Mouse (Mus musculus) kidney, embryonic 14.5 days (tissue): Measurements from ENCODE around the gene Vmn1r232. TPM values are rescaled to one million over a fixed set of nuclear protein-coding genes. Genes with fewer than 3 reads are reported as not detected.

ENCODE experiments used
- ATAC-seq: fragments of 200-750 bp; cut with Nextera tagmentation; 2 replicates; pipeline ENCODE4 v1.8.0; 2017; ENCODE audit warnings: moderate number of reproducible peaks, mild to moderate bottlenecking, moderate TSS enrichment, moderate library complexity; ENCODE audit not compliant: low FRiP score, low TSS enrichment
- H3K27ac ChIP-seq: fragments of 300-500 bp; sonication (generic); 2 replicates; pipeline ENCODE4 v1.5.1; 2014; ENCODE audit warnings: low read depth, mild to moderate bottlenecking, low read length, moderate library complexity, mixed read lengths
- H3K27me3 ChIP-seq: fragments of 300-500 bp; sonication (generic); 2 replicates; pipeline ENCODE4 v1.6.1; 2014; ENCODE audit warnings: mild to moderate bottlenecking, low read length; ENCODE audit not compliant: control insufficient read depth, insufficient read depth
- H3K36me3 ChIP-seq: fragments of 300-500 bp; sonication (generic); 2 replicates; pipeline ENCODE4 v1.6.1; 2014; ENCODE audit warnings: low read length, mixed read lengths; ENCODE audit not compliant: control insufficient read depth, insufficient read depth
- H3K4me1 ChIP-seq: fragments of 300-500 bp; sonication (generic); 2 replicates; pipeline ENCODE4 v1.6.1; 2014; ENCODE audit warnings: low read length, mixed read lengths; ENCODE audit not compliant: control insufficient read depth, insufficient read depth
- H3K4me2 ChIP-seq: fragments of 300-500 bp; sonication (generic); replicated peaks from 2 replicates; pipeline ENCODE4 v1.6.1; 2014; ENCODE audit warnings: low read depth, mild to moderate bottlenecking, low read length
- H3K4me3 ChIP-seq: fragments of 300-500 bp; sonication (generic); 2 replicates; pipeline ENCODE4 v1.5.1; 2014; ENCODE audit warnings: mild to moderate bottlenecking, low read length
- H3K9ac ChIP-seq: fragments of 300-500 bp; sonication (generic); 2 replicates; pipeline ENCODE4 v1.6.1; 2014; ENCODE audit warnings: low read depth, mild to moderate bottlenecking, low read length, moderate library complexity
- H3K9me3 ChIP-seq: fragments of 300-500 bp; sonication (generic); 2 replicates; pipeline ENCODE4 v1.6.1; 2016; ENCODE audit warnings: low read length; ENCODE audit not compliant: control insufficient read depth
- WGBS: fragments of 180-500 bp; shearing (Covaris S2); extraction: QIAGEN DNeasy Blood & Tissue Kit; methylation state at CpG from one replicate; pipeline ENCODE4 v1.1.7; 2014; 5-methylcytosine and 5-hydroxymethylcytosine counted together
- polyA plus RNA-seq: library from polyadenylated mRNA; unstranded; fragments of >200 nt; fragmentation: Nextera tagmentation; extraction: Ambion mirVana; gene quantifications from 2 replicates; pipeline ENCODE4 v1.2.1, GENCODE M21; 2014

Gene Vmn1r232
- polyA plus RNA-seq: not detected in 2 replicates

DNA sequence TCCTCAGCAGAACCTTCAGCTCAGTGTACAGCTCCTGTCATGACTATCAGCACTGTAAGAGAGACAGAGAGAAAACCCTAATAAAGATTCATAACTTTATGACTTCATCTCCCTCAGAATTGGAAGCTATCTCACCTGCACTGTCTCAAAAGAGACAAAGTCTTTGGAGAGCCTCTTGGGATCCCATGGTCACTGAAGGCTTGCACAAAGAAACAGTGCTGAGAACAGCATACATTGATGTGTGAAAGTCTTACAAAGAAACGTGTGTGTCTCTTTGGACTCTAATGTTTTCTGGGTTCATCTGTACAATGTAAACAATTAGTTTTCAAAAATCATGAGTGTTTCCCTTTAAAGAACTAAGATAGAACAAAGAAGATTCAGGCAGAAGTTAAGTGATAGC, at the start of gene Vmn1r232:
TSS of gene Vmn1r232 (minus strand) at position 101 of the 400 bp plus-strand sequence.
- Histone ChIP-seq H3K9ac (no peak within 1 kb of the TSS), H3K4me2 (no peak within 1 kb of the TSS), H3K27ac (no peak within 1 kb of the TSS), H3K27me3 (no peaks in the 10 kb centered on the region), H3K9me3 (no peaks in the 10 kb centered on the region), H3K4me3 (no peak within 1 kb of the TSS), H3K4me1 (no peaks in the 10 kb centered on the region), H3K36me3 (no peaks in the 10 kb centered on the region)
- no peak for ATAC-seq
- 54% methylated on average over 1 of the region's 1 CpGs for WGBS

DNA sequence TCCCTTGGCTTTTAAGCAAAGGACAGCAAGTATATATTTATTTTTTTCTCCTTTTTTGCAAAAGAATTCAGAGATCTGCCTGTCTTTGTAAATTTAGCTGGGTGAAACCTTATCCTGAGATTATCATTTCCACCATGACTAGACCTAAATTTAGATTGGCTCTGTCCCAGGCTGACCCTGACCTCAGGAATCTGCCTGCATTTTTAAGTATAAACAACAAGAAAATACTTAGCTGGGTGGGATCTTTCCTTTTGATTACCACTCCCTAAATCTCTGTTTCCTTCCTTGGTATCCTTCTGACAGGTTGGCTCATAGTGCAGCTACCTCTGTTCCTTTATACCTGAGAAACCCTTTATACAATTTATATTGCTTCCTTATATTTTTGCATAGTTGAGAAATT, 47.2 kb upstream of the Vmn1r232 start:
- Histone ChIP-seq H3K4me1 (no peaks in the 10 kb centered on the region), H3K36me3 (peaks cover 77% of the 10 kb centered on the region), H3K27me3 (no peaks in the 10 kb centered on the region), H3K4me2 (no peak overlapping the region), H3K27ac (no peak overlapping the region), H3K9me3 (no peaks in the 10 kb centered on the region), H3K9ac (no peak overlapping the region), H3K4me3 (no peak overlapping the region)
- ATAC-seq: no peak

DNA sequence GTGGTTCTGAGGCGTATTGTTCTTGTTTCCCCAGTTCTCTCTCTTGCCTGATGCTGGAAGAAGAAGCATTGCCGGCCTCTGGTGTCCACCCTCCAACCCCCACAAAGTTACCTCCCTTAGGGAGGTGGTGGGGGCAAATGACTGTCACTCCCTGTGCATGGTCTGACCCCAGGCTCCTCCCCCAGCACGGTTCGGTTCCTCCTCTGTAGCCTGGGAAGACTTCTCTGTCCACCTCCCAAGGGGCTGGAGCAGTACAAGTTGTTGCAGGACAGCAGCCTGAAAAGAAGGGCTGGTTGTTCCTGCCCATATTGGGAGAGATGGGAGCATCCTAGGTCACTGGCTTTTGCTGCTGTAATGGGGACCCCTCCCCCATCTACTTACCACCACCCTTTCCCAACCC, 45.9 kb upstream of the Vmn1r232 start:
- peaks cover 90% of the 10 kb centered on the region for H3K36me3 ChIP-seq
- ATAC-seq: no peak; the same call in 1 of the 2 replicates
- H3K9ac ChIP-seq: no peak overlapping the region
- no peaks in the 10 kb centered on the region for H3K27me3 ChIP-seq
- H3K27ac ChIP-seq: no peak overlapping the region
- H3K4me1 ChIP-seq: no peaks in the 10 kb centered on the region
- WGBS: 78% methylated on average over 4 of the region's 4 CpGs
- H3K4me3 ChIP-seq: no peak overlapping the region
- no peak overlapping the region for H3K4me2 ChIP-seq
- H3K9me3 ChIP-seq: no peaks in the 10 kb centered on the region

DNA sequence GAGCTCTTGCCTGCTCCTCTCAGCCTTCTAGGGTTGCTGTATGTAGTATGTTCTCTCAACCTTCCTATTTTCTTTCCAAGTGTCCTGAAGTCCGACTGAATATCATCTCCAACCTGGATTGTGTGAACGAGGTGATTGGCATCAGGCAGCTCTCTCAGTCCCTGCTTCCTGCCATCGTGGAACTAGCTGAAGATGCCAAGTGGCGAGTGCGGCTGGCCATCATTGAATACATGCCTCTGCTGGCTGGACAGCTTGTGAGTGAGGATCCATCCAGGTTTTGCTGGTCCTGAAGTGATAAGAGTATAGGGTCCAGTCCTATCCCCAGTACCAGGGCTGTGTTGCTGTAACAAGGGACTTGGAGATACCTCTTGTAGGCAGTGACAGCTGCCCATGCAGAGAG, 40.9 kb upstream of the Vmn1r232 start:
- H3K27me3 ChIP-seq: no peaks in the 10 kb centered on the region
- no peak for ATAC-seq
- WGBS: 96% methylated on average over 5 of the region's 5 CpGs

DNA sequence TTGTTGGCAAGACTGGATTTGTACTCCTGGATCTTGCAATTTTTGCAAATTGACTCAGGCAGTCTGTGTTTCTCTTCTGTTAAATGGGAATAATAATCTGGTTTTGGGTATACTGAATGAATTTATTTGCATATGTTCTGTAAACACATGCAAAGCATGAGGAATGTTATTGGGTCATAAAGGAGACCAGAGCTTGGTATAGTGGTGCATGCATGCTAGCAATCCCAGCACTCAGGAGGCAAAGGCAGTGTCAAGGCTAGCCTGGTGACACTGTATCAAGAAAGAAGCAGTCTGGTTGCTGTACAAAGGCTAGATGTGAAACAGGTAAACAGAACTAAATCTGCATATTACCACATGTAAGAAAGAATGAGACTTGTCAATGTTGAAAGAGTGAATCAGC, 27.1 kb upstream of the Vmn1r232 start:
- no peaks in the 10 kb centered on the region for H3K9me3 ChIP-seq
- no peak overlapping the region for H3K27ac ChIP-seq
- H3K9ac ChIP-seq: peak overlapping the region; percentile 85; the same call in 1 of the 2 replicates
- peaks cover 5% of the 10 kb centered on the region for H3K36me3 ChIP-seq
- peaks cover 19% of the 10 kb centered on the region for H3K4me1 ChIP-seq
- no peaks in the 10 kb centered on the region for H3K27me3 ChIP-seq
- no peak for ATAC-seq
- peak overlapping the region; percentile 82 for H3K4me3 ChIP-seq
- peak overlapping the region; percentile 75 for H3K4me2 ChIP-seq

More for the DNA sequence above, 40.9 kb upstream of the Vmn1r232 start:
- H3K9me3 ChIP-seq: no peaks in the 10 kb centered on the region
- no peak overlapping the region for H3K4me3 ChIP-seq
- H3K27ac ChIP-seq: no peak overlapping the region
- H3K4me2 ChIP-seq: no peak overlapping the region
- no peaks in the 10 kb centered on the region for H3K4me1 ChIP-seq
- H3K36me3 ChIP-seq: peaks cover 100% of the 10 kb centered on the region
- H3K9ac ChIP-seq: no peak overlapping the region

DNA sequence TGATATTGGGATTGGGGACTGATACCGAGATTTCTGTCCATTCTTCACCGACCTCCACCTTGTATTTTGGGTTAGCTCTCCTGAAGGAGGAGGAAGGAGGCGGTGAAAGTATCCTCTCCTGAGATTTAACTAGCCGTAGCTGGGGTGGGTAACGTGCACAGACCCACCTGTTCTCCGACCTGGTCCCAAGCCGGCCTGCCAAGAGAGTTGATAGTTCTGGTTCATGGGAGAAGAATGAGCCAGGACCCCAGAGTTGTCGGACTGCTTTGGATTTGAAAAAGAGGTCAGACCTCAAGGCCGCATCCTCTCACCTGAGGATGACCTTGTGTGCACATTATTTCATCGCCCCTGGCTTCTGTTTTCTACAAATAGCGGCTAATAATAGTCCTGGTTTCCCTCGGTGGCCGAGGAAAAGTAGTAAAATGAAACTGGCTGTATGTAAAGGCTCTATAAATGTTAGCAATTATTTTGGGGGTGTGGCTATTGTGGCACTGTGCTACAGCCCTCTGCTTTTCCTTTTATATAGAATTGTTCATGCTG, 26.6 kb upstream of the Vmn1r232 start:
- peaks cover 19% of the 10 kb centered on the region for H3K4me1 ChIP-seq
- peaks cover under 1% of the 10 kb centered on the region; the same call in 1 of the 2 replicates for H3K36me3 ChIP-seq
- H3K4me3 ChIP-seq: peak overlapping the region; percentile 82
- H3K9me3 ChIP-seq: no peaks in the 10 kb centered on the region
- H3K4me2 ChIP-seq: peak overlapping the region; percentile 75
- peak overlapping the region; percentile 96 for H3K27ac ChIP-seq
- H3K9ac ChIP-seq: peak overlapping the region; percentile 85
- H3K27me3 ChIP-seq: no peaks in the 10 kb centered on the region
- WGBS: 2% methylated on average over 13 of the region's 13 CpGs
- ATAC-seq: no peak

DNA sequence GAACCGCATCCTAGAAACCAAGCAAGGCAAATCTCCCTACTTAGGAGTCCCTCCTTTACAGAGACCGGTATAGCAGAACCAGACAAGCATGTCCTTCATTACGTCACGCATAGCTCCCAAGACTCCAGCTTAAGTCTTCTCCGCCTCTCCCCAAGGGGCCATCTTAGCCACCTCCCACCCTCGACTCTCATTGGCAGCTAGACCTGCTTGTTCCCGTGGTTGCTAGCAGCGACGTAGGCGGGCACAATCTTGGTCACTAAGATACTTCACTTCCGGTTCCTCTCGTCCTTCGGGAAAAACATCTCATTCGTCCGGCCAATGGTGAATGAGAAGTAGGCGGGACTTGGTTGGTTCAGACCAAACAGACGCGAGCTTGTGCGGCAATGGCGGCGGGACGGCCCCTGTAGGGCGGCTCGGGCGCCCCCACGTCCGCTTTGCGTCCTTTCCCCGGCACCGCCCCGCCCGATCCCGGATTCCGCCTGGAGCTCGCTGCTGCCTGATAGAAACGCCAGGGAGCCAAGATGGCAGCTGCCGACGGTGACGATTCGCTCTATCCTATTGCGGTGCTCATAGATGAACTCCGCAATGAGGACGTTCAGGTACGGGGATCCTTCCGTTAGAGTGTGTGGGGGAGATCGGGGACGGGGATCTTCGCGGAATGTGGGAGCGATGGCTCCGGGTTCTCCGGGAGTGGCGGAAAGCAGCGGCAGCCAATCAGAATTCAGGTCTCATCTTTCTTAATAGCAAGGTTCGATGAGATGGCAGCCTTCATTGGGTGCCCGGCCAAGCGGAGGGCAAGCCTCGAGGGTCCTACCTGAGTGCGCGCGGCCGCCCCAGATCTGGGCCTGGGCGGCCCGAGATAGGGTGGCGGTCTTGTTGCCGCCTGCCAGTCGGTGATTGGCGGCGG, 25.7 kb upstream of the Vmn1r232 start, which contains the start of gene Ppp2r1a:
TSS of gene Ppp2r1a (plus strand) at position 327 of the 907 bp plus-strand sequence.
- H3K4me1 ChIP-seq: peaks cover 19% of the 10 kb centered on the region
- peak within 1 kb of the TSS; percentile 82 for H3K4me3 ChIP-seq
- under 1% methylated on average over 69 of the region's 69 CpGs for WGBS
- H3K36me3 ChIP-seq: no peaks in the 10 kb centered on the region
- peak within 1 kb of the TSS; percentile 75 for H3K4me2 ChIP-seq
- H3K9me3 ChIP-seq: no peaks in the 10 kb centered on the region
- peak; percentile 99 for ATAC-seq
- H3K27me3 ChIP-seq: no peaks in the 10 kb centered on the region
- H3K9ac ChIP-seq: peak within 1 kb of the TSS; percentile 85
- H3K27ac ChIP-seq: peak within 1 kb of the TSS; percentile 96

DNA sequence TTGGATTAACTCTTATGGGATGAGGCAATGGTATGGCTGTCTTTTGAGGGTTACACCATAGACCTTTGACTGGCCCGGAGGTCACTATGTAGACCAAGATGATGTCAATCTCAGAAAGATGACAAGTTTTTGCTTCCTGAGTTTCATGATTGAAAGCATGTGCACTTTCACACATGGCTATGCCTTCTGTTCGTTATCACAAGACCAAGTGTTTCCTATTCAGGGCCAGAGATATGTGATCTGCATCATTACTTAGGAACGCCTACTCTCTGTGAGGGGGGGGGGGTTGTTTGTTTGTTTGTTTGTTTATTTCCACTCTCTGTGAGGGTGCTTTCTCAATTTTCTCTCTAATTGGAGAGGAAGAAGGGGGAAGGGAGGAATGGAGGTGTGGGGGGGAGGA, 24.7 kb upstream of the Vmn1r232 start:
- no peaks in the 10 kb centered on the region for H3K27me3 ChIP-seq
- H3K36me3 ChIP-seq: no peaks in the 10 kb centered on the region
- WGBS: 54% methylated on average over 3 of the region's 3 CpGs
- H3K4me3 ChIP-seq: peak overlapping the region; percentile 82
- H3K9ac ChIP-seq: peak overlapping the region; percentile 62; the same call in 1 of the 2 replicates
- peaks cover 19% of the 10 kb centered on the region for H3K4me1 ChIP-seq
- ATAC-seq: no peak
- H3K4me2 ChIP-seq: peak overlapping the region; percentile 46
- H3K9me3 ChIP-seq: no peaks in the 10 kb centered on the region
- H3K27ac ChIP-seq: peak overlapping the region; percentile 96

DNA sequence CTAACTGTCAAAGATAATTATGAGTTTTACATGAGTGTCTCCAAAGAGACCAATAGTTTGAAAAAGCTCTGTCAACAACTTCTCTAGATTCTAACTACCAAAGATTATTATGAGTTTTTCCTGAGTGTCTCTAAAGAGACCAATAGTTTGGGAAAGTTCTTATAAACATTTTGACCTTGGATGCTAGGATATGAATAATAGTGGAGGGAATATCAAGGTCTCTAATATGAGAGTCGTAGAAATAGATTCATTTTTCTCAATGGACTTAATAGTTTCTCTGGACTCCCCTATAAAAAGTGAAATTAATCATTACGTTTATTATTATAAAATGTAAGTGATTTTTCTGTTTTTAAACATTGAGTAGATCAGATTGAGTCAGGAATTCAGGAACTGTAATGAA, 14.5 kb downstream of the Vmn1r232 start, which contains the start of gene Vmn1r231:
TSS of gene Vmn1r231 (minus strand) at position 101 of the 400 bp plus-strand sequence.
- Histone ChIP-seq H3K9ac (no peak within 1 kb of the TSS), H3K27ac (no peak within 1 kb of the TSS), H3K27me3 (no peaks in the 10 kb centered on the region), H3K4me1 (no peaks in the 10 kb centered on the region), H3K9me3 (no peaks in the 10 kb centered on the region), H3K36me3 (no peaks in the 10 kb centered on the region), H3K4me3 (no peak within 1 kb of the TSS), H3K4me2 (no peak within 1 kb of the TSS)
- ATAC-seq: no peak
- 59% methylated on average over 2 of the region's 2 CpGs for WGBS
